Mouse (Mus musculus): ENCODE measurements at regions not wholly inside any gene's neighbourhood (a gene's known extent, or its start where the extent isn't known, plus 50 kb on each side); places are given as distances from the start of the nearest gene placed in this dataset.

DNA sequence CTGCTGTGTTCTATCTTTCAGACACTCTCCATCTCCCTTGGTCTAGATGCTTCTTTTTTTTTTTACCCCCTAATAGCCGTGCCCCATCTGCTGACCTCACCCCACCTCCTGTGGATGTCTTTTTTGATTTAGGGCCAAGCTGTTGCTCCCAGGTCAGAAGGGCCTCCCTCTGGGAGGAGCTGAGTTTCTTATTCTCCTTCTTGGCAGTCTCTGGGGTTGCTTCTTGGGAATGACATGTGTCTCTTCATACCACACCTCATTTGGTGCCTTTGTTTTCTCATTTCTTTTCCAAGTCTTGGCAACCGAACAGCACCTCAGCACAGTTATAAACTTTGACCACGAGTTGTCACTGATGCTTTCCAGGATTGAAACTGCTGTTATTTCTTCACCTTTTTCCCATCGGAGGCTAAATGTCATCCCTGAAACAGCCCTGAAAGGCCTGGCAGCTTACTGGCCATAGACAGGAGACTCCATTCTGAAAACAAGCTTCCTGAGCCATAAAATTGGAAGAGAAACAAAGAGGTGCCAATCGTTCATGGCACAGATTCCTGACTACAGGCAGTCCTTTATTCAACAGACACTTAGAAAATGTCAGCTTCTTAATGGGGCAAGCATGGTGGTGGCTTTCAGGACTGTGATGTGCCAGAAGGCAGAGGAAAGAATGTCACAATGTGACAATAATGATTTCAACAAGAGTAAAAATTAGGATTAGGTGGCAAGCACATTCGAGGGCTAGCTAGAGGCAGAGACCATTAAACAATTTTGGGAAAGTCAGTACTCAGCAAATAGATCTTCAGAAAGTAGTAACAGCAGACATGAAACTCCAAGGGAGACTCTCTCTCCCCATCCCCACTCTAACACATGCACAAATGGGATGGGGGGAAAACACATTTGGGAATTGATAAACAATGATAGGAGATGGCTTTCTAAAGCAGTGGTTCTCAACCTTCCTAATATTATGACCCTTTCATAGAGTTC is 197.1 kb upstream of the Arrdc4 start:
- no peak for DNase-seq (ENCODE audit: low spot score)

- no peak for DNase-seq (ENCODE audit: low spot score)
Measured at GRCm38 (mm10) chr7:68930627-68931334, 181.7 kb upstream of the Arrdc4 start.

- no peak for DNase-seq (ENCODE audit: low spot score)
Measured at GRCm38 (mm10) chr7:68929669-68930068, 180.6 kb upstream of the Arrdc4 start.

DNA sequence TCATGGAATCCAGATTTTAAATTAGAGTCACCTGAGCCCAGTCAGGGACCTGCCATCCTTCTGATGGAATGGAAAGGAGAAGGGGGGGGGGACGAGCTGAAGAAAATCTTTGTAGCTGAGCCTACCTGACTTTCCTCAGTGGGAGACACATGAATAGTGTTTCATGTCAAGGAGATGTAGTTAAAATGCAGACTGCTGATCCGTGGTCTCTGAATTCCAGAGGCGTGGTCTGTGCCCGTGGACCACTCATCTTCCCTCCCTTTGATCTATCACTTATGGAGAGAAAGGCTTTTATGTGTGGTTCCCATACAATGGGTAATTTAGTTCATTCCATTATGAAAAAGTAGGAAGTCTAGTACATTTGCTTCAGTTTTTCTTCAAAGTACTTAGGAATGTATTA is 176.6 kb upstream of the Arrdc4 start:
- DNase-seq (ENCODE audit: low spot score), result no peak

DNA sequence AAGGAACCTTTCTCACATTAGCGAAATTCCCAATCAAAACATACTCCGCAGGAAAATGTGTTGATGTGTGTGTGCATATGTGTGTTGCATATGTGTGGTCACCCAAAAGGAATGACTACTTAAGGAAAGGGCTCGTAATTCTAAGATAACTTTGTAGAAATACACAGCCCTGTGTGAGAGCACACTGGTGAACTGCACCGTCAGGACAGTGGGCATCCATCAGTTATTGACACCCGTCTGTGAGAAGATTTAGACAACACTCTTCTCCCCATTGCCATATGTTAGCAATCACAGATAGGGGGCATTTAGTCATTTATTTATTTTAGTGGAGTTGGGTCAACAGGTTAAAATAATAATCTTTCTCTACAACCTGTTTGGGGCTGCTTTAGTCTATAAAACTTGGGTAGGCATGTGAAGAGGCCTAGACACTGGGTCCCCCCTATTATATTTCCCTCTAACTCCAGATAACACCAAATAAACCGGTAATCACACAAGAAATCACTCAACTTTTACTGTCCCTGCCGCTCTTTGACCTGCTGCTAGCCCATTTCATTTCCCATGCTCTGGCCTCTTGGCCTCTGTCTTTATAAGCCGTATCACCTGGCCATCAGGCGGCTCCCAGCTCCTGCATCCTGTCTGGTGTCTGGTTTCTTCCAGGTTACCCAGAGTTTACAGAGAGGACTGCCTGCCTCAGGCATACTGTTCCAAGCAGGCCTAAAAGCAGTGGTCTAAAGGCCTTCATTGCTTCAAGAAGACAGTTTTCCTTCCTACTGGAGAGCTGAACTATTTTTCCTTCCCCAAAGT is 169.8 kb upstream of the Arrdc4 start:
- DNase-seq (ENCODE audit: low spot score), result no peak

GRCm38 (mm10) chr7:68917876-68918200 is 168.8 kb upstream of the Arrdc4 start:
- no peak for DNase-seq (ENCODE audit: low spot score)

- DNase-seq (ENCODE audit: low spot score), result no peak
Measured at GRCm38 (mm10) chr7:68917137-68917875, 168.3 kb upstream of the Arrdc4 start.

- DNase-seq (ENCODE audit: low spot score), result no peak
Measured at GRCm38 (mm10) chr7:68915976-68916375, 166.9 kb upstream of the Arrdc4 start.

GRCm38 (mm10) chr7:68914344-68914743 is 165.3 kb upstream of the Arrdc4 start:
- no peak for DNase-seq (ENCODE audit: low spot score)

DNA sequence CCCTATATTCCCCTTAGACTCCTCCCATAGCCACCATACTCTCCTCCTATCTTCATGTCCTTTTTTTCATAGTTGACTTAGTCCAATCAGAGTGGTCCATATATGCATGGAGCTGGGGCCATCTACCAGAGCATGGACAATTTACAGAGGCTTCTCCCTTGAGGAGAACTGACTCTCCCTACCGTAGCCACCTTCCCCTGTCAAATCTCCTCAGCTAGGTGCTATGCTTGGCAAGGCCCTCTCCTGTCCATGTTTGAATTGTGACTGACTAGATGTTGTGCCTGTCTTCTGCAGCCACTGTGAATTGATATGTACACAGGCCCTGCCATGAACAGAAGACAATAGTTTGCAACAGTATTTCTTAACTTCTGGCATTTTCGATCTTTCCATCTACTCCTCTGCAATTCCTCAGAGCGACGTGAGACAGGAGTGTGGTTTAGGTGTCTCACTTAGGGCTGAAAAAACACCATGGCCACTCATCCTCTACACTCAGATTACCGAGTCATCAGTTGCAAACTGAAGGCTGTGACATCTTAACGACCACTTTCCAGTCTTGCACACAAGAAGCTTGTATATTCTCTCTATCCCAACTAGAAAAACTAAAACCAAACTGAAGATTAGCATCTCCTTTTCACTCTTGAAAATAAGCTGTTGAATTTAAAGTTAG is 163.1 kb upstream of the Arrdc4 start:
- no peak for DNase-seq (ENCODE audit: low spot score)

DNA sequence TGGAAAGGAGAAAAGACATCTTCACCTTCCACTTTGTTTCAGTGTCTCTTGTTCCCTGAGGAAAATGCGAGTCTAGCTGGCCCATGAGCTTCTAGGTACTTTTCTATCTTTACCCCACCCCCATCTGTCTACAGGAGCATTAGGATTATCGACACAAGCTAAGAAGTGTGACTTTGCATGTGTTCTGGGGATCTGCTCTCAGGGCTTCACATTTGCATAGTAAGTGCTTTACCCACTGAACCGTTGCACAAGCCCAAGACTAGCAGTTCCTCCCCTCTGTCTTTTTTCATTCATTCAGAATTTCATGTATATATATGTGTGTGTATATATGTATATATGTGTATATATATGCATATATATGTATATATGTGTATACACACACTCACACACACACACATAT is 162.5 kb upstream of the Arrdc4 start:
- DNase-seq (ENCODE audit: low spot score), result no peak

DNA sequence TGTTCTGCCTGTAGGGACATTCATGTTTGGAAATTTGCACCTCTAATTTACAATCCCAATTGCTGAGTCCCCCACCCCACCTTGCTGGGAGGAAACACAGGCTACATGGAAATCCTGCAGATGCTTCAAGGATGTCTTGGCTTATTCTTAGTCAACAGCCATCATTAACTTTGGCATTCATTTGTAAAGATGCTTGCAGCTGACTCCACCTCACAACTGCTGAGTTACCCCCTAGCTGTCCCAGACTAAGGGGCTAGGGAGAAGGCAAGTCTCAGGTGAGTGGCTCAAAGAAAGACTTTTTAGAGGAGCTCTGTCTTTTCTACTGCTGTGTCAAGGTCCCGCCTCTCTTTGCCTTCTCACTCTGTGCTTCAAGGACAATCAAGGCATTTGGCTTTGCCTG is 160.7 kb upstream of the Arrdc4 start:
- no peak for DNase-seq (ENCODE audit: low spot score)

DNA sequence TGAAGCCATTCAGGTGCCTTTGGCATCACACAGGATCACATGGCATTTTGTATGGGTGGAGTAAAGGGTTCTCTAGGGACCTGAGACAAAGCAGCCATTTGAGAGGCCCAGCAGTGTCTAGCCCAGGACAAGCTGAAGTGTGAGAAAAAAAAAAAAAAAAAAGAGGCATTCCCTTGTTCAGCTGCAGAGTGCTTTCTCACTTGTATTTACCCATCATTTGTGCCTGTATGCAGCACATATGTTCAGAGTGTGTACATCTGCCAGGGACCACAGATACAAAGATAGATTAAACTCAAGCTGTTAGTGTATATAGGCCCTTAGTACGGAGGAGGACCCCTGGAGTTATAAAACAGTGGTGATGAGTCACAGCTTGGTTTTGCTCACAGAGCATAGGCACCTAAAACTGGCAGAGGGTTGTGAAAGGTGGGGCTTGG is 159.4 kb upstream of the Arrdc4 start:
- no peak for DNase-seq (ENCODE audit: low spot score)

DNA sequence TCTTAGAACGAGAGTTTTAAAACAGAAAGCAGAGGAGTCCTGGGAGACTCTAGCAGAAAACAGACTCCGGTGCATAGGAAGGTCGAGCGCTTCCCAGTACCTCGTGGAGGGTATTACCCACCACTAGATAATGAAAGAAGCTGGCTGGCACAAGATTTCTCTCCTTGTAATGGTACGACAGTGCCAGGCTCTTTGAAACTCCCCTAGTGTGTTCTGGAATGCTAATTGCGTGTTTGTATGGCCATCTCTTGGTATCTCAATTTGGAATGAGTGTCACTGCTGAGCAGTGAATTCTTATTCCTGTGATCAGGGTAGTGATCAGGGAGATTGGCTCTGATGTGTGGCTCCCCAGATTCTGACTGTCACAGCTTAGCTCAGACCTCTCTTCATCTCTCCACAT is 158.8 kb upstream of the Arrdc4 start:
- DNase-seq (ENCODE audit: low spot score), result no peak

GRCm38 (mm10) chr7:68906771-68907395 is 157.8 kb upstream of the Arrdc4 start:
- no peak for DNase-seq (ENCODE audit: low spot score)

DNA sequence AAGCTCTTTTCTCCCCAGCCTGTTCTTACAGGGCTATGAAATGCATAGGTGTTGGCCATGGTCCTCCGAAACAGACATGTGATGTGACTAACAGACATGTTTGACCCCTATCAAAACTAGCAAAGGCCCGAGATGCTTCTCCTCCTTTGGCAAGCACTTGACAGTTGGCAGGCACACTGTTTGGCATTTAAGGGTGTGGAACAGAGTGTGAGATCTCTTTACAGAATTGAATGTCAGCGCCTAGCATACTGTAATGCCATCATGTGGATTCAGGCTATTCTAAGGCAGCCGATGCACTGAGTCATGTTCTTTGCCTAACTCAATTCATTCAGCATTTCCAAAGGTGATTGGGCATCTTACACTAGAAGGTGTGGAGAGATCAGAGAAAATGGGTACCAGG is 156.8 kb upstream of the Arrdc4 start:
- no peak for DNase-seq (ENCODE audit: low spot score)

DNA sequence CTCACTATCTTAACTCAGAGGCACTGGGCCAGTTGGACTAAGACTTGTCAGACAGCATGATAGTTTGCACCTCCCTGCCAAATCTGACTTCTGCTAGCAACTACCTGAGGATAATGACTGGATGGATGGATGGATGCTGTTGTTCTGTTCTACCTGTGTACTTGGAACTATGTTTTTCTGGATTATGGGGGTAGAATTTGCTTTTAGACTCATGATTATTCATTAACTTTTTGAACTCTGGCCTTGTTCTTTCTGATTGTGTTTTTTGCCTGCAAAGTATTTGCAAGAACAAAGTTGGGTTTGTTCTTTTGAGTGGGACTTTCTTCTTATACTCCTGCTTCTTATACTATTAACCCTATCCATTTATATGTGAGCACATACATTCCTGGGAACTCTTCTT is 137.1 kb upstream of the Arrdc4 start:
- DNase-seq (ENCODE audit: low spot score), result no peak

DNA sequence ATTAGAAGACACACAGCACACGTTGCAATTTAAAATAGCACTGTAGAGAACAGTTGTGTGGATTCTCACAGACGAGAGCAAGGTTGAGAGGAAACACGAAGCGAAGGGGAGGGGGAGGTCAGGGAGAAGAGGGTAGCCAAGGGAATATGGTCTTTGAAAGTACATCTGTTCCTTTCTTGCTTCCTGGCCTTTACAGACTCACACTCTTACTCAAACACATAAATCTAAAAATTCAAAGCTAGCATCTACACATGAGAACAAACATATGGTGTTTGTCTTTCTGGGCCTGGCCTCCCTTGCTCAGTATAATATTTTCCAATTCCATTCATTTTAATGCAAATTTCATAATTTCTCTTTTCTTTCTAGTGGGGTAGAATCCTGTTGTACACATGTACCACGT is 124.0 kb upstream of the Arrdc4 start:
- no peak for DNase-seq (ENCODE audit: low spot score)

GRCm38 (mm10) chr7:68864322-68865031 is 115.4 kb upstream of the Arrdc4 start:
- no peak for DNase-seq (ENCODE audit: low spot score)
